Mouse (Mus musculus) limb, embryonic 13.5 days (tissue): ENCODE results near the gene Pdcl. TPM values are rescaled to one million over a fixed set of nuclear protein-coding genes. Genes with fewer than 3 reads are reported as not detected.

ENCODE experiments used
- ATAC-seq: fragments of 200-750 bp; cut with Nextera tagmentation; 2 replicates; pipeline ENCODE4 v1.8.0; 2017; ENCODE audit warnings: low read depth, moderate number of reproducible peaks, moderate TSS enrichment; ENCODE audit not compliant: low FRiP score
- H3K27ac ChIP-seq: fragments of 300-500 bp; sonication (generic); 2 replicates; pipeline ENCODE4 v1.5.1; 2015; ENCODE audit warnings: inconsistent platforms, mild to moderate bottlenecking, moderate library complexity
- H3K27me3 ChIP-seq: fragments of 300-500 bp; sonication (generic); 2 replicates; pipeline ENCODE4 v1.6.1; 2015; ENCODE audit warnings: mild to moderate bottlenecking, inconsistent platforms
- H3K36me3 ChIP-seq: fragments of 300-500 bp; sonication (generic); 2 replicates; pipeline ENCODE4 v1.6.1; 2015; ENCODE audit warnings: inconsistent platforms, mild to moderate bottlenecking, moderate library complexity
- H3K4me1 ChIP-seq: fragments of 300-500 bp; sonication (generic); 2 replicates; pipeline ENCODE4 v1.6.1; 2015; ENCODE audit warnings: inconsistent platforms
- H3K4me2 ChIP-seq: fragments of 300-500 bp; sonication (generic); replicated peaks from 2 replicates; pipeline ENCODE4 v1.6.1; 2015; ENCODE audit warnings: inconsistent platforms, mild to moderate bottlenecking, moderate library complexity
- H3K4me3 ChIP-seq: fragments of 300-500 bp; sonication (generic); 2 replicates; pipeline ENCODE4 v1.5.1; 2015; ENCODE audit warnings: moderate library complexity, mild to moderate bottlenecking, inconsistent platforms
- H3K9ac ChIP-seq: fragments of 300-500 bp; sonication (generic); 2 replicates; pipeline ENCODE4 v1.6.1; 2015; ENCODE audit warnings: mild to moderate bottlenecking, inconsistent platforms
- H3K9me3 ChIP-seq: fragments of 300-500 bp; sonication (generic); 2 replicates; pipeline ENCODE4 v1.6.1; 2016; ENCODE audit warnings: inconsistent platforms
- WGBS: fragments of 180-500 bp; shearing (Covaris S2); methylation state at CpG from one replicate; pipeline ENCODE4 v1.1.7; 2015; 5-methylcytosine and 5-hydroxymethylcytosine counted together
- polyA plus RNA-seq: library from polyadenylated mRNA; unstranded; fragments of >200 nt; fragmentation: Nextera tagmentation; extraction: Ambion mirVana; gene quantifications from 2 replicates; pipeline ENCODE4 v1.2.1, GENCODE M21; 2015

The Pdcl gene
- polyA plus RNA-seq = 43.2 and 46.6 TPM in 2 replicates

DNA sequence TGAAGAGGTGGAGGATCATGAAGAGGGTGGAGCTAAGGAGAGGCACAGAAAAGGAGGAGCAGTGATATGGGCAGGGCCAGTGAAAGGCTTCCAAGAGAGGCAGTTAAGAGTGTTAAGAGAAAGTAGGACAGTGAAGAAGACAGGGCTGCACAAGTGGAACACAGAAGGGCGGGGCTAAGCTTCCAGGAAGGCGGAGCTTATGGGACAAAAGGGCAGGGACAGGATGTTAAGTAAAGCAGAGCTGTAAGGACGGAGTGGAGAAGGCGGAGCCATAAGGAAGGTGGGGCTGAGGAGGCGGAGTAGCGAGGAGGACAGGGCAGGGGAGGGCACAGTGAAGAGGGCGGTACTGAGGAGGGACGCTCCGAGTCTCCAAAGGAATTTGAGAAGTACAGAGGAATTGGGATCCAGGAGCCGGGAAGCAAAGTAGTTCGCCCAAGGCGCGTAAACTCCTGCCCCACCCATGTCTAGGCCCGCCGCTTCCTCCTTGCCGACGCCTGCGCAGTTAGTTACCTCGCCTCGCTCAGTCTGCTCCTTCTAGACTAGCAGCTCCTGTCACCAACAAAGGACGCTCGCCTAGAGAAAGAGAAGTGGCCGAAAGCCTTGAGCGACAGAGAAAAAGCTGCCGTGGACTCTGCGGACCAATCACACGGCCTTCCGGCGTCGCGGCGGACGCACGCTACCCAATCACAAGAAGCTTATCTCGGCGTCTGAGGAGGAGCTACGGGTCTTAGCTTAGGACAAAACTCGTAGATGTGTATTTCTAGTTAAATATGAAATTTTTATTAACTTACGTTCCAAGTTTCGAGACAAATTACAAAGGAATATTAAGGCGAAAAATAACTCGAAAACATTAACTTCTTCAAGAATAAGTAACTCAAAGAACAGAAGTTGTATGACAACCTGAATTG, at the start of gene Pdcl:
Gene Pdcl (minus strand): TSS at position 700 of the 908 bp plus-strand sequence.
- H3K36me3 ChIP-seq = peaks cover 34% of the 10 kb centered on the region
- H3K27ac ChIP-seq = peak within 1 kb of the TSS; percentile 98
- peaks cover 15% of the 10 kb centered on the region for H3K4me1 ChIP-seq
- no peaks in the 10 kb centered on the region for H3K27me3 ChIP-seq
- peak within 1 kb of the TSS; percentile 73 for H3K4me3 ChIP-seq
- H3K9ac ChIP-seq = peak within 1 kb of the TSS; percentile 81
- WGBS = under 1% methylated on average over 42 of the region's 42 CpGs
- H3K4me2 ChIP-seq = peak within 1 kb of the TSS; percentile 75
- ATAC-seq = peak; percentile 99
- H3K9me3 ChIP-seq = no peaks in the 10 kb centered on the region

DNA sequence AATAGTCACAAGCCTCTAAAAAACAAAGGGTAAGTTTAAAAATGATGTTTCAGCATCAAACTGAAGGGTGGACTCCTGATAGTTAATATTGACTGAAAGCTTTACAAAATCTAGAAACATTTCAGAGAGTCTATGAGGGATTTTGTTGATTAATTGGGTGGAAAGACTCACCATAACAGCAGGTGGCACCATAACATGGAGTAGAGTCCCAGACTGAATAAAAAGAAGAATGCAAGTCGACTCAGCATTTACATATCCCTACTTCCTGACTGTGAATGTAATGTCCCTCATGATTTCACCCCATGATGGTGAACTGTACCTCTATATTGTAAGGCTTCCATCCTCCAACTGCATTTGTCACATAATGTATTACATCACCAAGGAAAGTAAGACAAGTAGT, 36.4 kb upstream of the Pdcl start:
- Histone ChIP-seq H3K4me3 (no peak overlapping the region), H3K9ac (no peak overlapping the region), H3K9me3 (no peaks in the 10 kb centered on the region), H3K4me2 (no peak overlapping the region), H3K27ac (no peak overlapping the region), H3K4me1 (no peaks in the 10 kb centered on the region), H3K27me3 (no peaks in the 10 kb centered on the region), H3K36me3 (peaks cover 48% of the 10 kb centered on the region)
- 75% methylated on average over 1 of the region's 1 CpGs for WGBS
- ATAC-seq = no peak

DNA sequence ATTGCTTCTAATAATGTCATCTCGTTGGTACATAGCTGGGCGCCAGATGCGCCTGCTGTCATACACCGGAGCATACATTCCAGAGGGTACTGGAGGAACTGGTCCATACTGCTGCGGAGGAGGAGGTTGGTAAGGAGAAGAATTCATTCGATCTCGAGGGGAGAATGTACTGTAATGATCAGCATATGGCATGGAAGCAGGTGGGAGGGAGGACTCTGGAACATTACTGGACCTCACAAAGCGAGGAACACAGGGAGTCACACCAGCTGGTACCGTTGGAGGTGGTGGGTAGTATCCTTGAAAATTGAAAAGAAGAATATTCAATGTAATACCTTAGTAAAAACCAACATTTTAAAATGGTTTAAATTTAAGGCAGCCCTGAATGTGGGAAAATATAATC, 23.8 kb upstream of the Pdcl start:
- WGBS = 93% methylated on average over 9 of the region's 9 CpGs
- Histone ChIP-seq H3K4me2 (no peak overlapping the region), H3K9me3 (no peaks in the 10 kb centered on the region), H3K36me3 (peaks cover 44% of the 10 kb centered on the region), H3K27ac (no peak overlapping the region), H3K9ac (no peak overlapping the region), H3K4me3 (no peak overlapping the region), H3K4me1 (no peaks in the 10 kb centered on the region), H3K27me3 (no peaks in the 10 kb centered on the region)
- no peak for ATAC-seq

DNA sequence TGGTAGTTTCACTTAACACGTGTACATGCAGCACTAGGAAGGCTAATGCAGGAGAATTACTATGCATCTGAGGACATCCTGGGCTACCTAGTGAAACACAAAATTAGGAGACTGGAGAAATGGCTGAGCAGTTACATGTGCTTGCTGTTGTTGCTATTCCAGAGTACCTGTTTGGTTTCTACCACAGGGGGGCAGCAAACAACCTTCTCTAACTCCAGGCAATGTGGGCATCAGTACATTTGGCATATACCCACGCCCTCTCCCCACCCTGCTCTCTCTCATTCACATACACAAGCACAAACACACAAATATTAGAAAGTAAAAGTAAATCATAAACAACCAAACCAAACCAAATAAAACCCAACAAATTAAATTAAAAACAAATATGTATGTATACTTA, 21.1 kb upstream of the Pdcl start:
- no peak for ATAC-seq
- 69% methylated on average over 2 of the region's 2 CpGs for WGBS
- no peak overlapping the region for H3K27ac ChIP-seq
- H3K9me3 ChIP-seq = no peaks in the 10 kb centered on the region
- H3K9ac ChIP-seq = no peak overlapping the region
- no peak overlapping the region for H3K4me3 ChIP-seq
- H3K27me3 ChIP-seq = no peaks in the 10 kb centered on the region
- no peaks in the 10 kb centered on the region for H3K4me1 ChIP-seq
- no peak overlapping the region for H3K4me2 ChIP-seq
- peaks cover 55% of the 10 kb centered on the region for H3K36me3 ChIP-seq

DNA sequence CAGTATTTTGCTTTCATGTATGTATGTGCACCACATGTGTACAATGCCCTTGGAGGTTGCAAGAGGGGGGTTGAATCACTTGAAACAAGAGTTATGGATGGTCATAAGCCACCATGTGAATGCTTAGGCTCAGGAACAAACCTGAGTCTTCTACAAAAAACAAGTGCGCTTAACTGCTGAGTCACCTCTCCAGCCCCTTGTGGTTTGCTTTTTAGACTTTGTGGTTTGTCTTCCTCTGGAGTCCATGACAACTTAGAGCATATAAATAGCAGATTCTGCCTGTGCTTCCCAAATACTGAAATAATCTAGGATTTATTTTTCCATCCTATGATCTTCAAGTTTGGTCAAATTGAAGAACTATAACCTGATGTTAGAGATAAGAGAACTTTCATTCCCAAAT, 16.9 kb upstream of the Pdcl start:
- Histone ChIP-seq H3K4me3 (no peak overlapping the region), H3K36me3 (peaks cover 46% of the 10 kb centered on the region), H3K4me2 (no peak overlapping the region), H3K4me1 (no peaks in the 10 kb centered on the region), H3K9ac (no peak overlapping the region), H3K27me3 (no peaks in the 10 kb centered on the region), H3K9me3 (no peaks in the 10 kb centered on the region), H3K27ac (no peak overlapping the region)
- no peak for ATAC-seq
- WGBS = 97% methylated on average over 1 of the region's 1 CpGs

DNA sequence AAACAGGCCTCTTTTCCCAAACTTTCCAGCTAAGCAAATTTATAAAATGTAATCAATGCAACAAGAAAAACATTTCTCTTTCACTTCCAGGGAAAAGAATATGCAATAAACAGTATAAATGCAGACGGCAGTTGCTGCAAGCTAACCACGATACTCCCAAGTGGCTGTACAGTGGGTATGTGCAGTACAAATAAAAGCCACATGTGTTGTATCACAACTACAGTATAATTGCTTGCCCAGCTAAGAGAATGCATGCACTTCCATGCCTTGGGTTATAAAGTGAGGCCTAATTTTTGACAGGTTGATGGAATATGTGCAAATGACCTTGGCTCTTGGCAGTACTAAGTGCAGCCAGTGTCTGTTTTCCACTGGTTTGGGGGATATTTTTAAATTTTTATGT, 11.5 kb upstream of the Pdcl start:
- Histone ChIP-seq H3K36me3 (peaks cover 20% of the 10 kb centered on the region), H3K4me1 (no peaks in the 10 kb centered on the region), H3K9me3 (no peaks in the 10 kb centered on the region), H3K27me3 (no peaks in the 10 kb centered on the region), H3K27ac (no peak overlapping the region), H3K9ac (no peak overlapping the region), H3K4me2 (no peak overlapping the region), H3K4me3 (no peak overlapping the region)
- WGBS = 42% methylated on average over 2 of the region's 2 CpGs
- no peak for ATAC-seq

DNA sequence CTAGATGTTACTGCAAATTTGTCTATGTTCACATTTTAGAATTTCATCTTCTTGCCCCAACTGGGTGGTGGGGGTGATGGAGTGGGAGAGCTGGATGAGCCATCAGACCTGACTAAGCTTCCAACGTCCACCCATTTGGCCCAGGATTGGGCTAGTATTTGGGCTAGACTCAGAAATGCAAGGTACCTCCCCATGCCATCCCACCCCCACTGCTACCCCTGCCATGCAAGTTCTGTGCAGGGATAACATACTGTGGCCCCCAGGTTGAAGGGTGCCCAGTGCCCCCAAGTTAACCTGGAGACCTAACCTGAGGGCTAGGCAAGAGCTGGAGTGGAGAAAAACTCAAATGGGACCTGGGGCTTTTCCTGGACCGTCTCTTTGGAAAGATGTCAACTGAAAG, 776 bp upstream of the Pdcl start:
- Histone ChIP-seq H3K9ac (no peak overlapping the region), H3K4me3 (peak overlapping the region; percentile 73; the same call in 1 of the 2 replicates), H3K27ac (no peak overlapping the region), H3K36me3 (peaks cover 24% of the 10 kb centered on the region), H3K4me1 (peaks cover 15% of the 10 kb centered on the region), H3K4me2 (peak overlapping the region; percentile 75), H3K27me3 (no peaks in the 10 kb centered on the region), H3K9me3 (no peaks in the 10 kb centered on the region)
- WGBS = 91% methylated on average over 2 of the region's 2 CpGs
- ATAC-seq = no peak

DNA sequence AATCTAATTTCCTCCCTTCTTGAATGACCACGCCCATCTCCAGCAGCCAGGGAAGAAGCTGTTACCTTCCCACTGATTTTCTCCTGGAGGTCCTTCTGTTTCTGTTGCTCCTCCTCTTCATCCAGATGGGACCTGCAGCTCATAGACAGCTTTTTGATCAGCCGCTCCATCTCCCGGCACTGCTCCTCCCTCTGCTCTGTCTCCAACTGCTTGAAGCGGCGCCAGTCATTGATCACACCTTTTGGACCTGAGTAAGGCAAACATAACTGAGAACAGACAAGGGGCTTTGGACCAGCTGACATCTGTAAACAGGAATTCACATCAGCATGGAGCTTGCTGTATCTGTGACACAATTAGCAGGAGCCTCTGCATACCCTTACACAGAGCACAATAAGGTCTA, 3.6 kb downstream of the Pdcl start:
- peaks cover 64% of the 10 kb centered on the region for H3K36me3 ChIP-seq
- 97% methylated on average over 5 of the region's 5 CpGs for WGBS

DNA sequence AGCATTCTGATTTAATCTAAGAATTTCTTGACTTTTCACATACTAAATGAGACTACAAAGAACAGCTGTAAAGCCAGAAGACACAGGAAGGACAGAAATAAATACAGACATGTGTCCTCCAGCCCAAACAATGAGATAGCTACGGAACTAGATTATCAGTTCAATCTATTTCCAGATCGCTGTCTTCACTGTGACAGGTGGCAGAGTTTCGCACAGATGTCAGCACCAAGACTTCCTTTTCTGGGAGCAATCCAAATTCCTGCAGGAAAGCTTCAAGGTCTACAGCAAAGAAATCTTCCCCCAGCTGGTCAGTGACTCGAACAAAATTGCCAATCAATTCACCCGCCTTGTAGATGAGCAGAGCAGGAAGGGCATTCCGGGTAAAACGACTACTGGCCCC, 7.5 kb downstream of the Pdcl start:
- Histone ChIP-seq H3K27ac (no peak overlapping the region), H3K4me3 (no peak overlapping the region), H3K36me3 (peaks cover 66% of the 10 kb centered on the region), H3K27me3 (no peaks in the 10 kb centered on the region), H3K4me2 (no peak overlapping the region), H3K4me1 (no peaks in the 10 kb centered on the region), H3K9ac (no peak overlapping the region), H3K9me3 (no peaks in the 10 kb centered on the region)
- no peak for ATAC-seq
- WGBS = 87% methylated on average over 7 of the region's 7 CpGs

More for the DNA sequence above, 3.6 kb downstream of the Pdcl start:
- Histone ChIP-seq H3K4me3 (no peak overlapping the region), H3K27ac (no peak overlapping the region), H3K9me3 (no peaks in the 10 kb centered on the region), H3K9ac (no peak overlapping the region), H3K4me1 (peaks cover 15% of the 10 kb centered on the region), H3K4me2 (no peak overlapping the region), H3K27me3 (no peaks in the 10 kb centered on the region)
- ATAC-seq = no peak

DNA sequence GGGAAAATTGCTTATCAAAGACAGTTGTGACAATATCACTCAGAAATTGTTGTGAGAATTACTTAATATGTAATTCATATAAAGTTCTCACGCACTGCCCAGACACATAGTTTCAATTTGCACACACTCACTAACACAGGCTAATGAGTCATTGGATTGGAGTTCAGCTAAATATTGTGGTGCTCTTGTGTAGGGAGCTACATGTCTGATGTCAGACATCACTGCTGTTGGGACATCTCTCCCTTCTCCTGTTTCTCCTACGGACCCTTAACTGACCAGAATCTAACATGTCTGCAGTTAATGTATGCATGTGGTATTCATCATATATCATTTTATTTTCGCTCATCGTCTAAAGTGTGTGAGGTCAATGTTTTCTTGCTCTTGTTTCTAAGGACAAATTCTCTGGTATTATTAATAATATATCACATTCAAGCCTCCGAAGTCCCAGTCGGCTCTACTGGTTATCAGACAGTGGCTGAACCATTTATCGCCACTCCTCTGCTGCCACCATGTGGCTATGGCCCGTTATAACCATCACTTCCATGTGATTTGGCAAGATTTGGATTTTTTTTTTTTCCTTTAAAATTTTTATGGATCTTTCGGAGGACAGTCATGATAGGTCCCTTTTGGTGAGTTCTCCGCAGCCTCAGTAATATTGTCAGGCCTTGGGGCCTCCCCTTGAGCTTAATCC, 20.5 kb downstream of the Pdcl start:
- no peaks in the 10 kb centered on the region for H3K4me1 ChIP-seq
- H3K27ac ChIP-seq = no peak overlapping the region
- H3K27me3 ChIP-seq = no peaks in the 10 kb centered on the region
- WGBS = 58% methylated on average over 10 of the region's 10 CpGs
- no peak overlapping the region for H3K9ac ChIP-seq
- no peak overlapping the region for H3K4me3 ChIP-seq
- H3K9me3 ChIP-seq = no peaks in the 10 kb centered on the region
- ATAC-seq = no peak
- H3K4me2 ChIP-seq = no peak overlapping the region
- H3K36me3 ChIP-seq = no peaks in the 10 kb centered on the region

DNA sequence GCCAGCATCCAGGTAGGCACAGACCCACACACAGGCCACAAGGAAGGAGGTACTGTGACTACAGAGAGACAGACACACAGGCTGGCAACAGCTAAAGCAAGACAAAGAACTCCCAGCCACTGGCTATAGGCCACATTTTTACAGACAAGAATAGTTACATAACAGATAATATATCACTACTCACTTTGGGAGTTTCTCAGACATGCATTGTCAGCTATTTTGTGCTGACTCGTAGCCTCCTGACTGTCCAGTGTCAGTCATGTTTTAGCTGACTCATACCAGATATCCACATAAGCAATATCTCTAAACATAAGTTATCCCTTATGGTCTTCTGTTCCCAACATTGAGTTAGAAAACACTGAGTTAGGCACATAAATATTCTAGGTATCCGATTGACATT, 25.8 kb downstream of the Pdcl start:
- Histone ChIP-seq H3K4me1 (no peaks in the 10 kb centered on the region), H3K27me3 (no peaks in the 10 kb centered on the region), H3K4me3 (no peak overlapping the region), H3K36me3 (no peaks in the 10 kb centered on the region), H3K9me3 (no peaks in the 10 kb centered on the region), H3K9ac (no peak overlapping the region), H3K4me2 (no peak overlapping the region), H3K27ac (no peak overlapping the region)
- 88% methylated on average over 2 of the region's 2 CpGs for WGBS
- ATAC-seq = no peak

DNA sequence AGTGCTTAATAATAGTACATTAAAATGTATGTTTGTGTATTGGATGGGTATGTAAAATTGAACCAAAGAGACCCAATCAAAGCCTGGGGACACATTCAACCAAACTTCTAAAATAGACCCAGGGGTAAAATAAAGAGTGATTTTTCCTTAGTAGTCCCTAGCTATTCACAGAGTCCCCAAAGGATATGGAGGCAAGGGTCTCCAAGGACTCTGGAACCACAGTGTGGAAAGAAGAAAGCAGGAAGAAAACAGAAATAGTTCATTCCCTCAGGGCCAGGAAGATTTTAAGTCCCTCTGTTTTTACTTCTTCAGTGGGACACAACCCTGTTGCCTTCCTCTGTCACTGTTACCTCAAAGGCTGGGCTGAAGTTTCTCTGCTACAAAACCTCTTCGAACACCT, 32.9 kb downstream of the Pdcl start, which contains the start of gene Olfr368:
Gene Olfr368 (plus strand): TSS at position 301 of the 400 bp plus-strand sequence.
- Histone ChIP-seq H3K27ac (no peak within 1 kb of the TSS), H3K4me3 (no peak within 1 kb of the TSS), H3K36me3 (no peaks in the 10 kb centered on the region), H3K9me3 (no peaks in the 10 kb centered on the region), H3K27me3 (no peaks in the 10 kb centered on the region), H3K9ac (no peak within 1 kb of the TSS), H3K4me2 (no peak within 1 kb of the TSS), H3K4me1 (no peaks in the 10 kb centered on the region)
- no peak for ATAC-seq
- 77% methylated on average over 1 of the region's 1 CpGs for WGBS
